Mouse (Mus musculus) MEL (cell line): ENCODE measurements at regions not wholly inside any gene's neighbourhood (a gene's known extent, or its start where the extent isn't known, plus 50 kb on each side); places are given as distances from the start of the nearest gene placed in this dataset.

ENCODE experiments used
- CTCF ChIP-seq, 3 experiments: IDR thresholded peaks in 2 of 3; conservative IDR thresholded peaks in 1 of 3; 2 replicates each; pipeline ENCODE4 v1.5.1; 2011 to 2012; ENCODE audit warnings: low read length in 3 of 3, low read depth in 2 of 3, mild to moderate bottlenecking in 2 of 3, improper control_type of control experiment in 1 of 3, inconsistent platforms in 1 of 3, mixed read lengths in 1 of 3, moderate library complexity in 1 of 3; ENCODE audit not compliant: control insufficient read depth in 1 of 3, insufficient read depth in 1 of 3, poor library complexity in 1 of 3, severe bottlenecking in 1 of 3
- NELFE ChIP-seq: IDR thresholded peaks from 2 replicates; pipeline ENCODE4 v1.6.1; 2011; ENCODE audit warnings: low read depth, low read length, improper control_type of control experiment
- POLR2A ChIP-seq, 2 experiments: IDR thresholded peaks; 2 replicates each; pipeline ENCODE4 v1.6.1; 2011 to 2012; ENCODE audit warnings: low read length in 2 of 2, mild to moderate bottlenecking in 2 of 2, control low read depth in 1 of 2, improper control_type of control experiment in 1 of 2, low read depth in 1 of 2, moderate library complexity in 1 of 2; ENCODE audit not compliant: control insufficient read depth in 1 of 2, insufficient read depth in 1 of 2, poor library complexity in 1 of 2

DNA sequence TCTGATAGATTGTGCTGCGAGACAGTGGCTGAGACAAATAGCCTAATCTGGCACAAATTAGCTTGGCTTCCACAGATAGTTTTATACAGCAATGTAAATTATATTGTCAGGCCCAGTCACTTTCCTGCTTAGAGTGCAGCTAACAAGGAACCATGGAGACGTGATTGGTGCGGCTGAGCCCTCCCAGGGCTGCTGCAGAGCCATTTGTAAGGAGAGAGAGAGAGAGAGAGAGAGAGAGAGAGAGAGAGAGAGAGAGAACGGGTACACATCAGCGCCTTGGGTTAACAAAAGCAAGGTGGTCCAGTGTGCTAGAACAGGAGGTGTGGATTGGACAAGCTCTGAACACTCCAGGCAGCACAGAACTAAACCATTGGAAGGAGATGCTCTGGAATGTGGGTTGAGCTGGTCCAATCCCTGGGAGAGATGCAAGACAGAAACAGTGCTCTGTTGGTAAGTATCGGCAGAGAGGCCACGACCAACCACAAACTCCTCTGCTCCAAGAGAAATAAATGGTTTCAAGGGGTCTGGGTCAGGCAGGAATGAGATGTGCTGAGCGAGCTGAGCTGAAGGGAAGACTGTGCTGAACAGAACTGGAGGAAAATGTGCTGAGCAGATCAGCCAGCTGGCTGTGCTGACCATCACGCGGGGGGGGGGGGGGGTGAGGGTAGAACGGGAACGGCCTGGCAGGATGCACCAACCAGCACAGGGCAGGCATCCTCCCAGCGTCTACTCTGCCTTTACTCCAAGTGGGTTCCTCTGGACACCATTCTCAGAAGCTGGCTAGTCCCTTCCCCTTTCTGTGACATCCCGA, 228.8 kb upstream of the Zfp703 start:
- TF ChIP-seq NELFE (no peak), CTCF (IDR thresholded peaks at IDR 0.05 in 2 of 3, conservative IDR thresholded peaks at IDR 0.05 in 1 of 3; ENCODE audit: control insufficient read depth in 1 of 3, insufficient read depth in 1 of 3, low read depth in 2 of 3, low read length in 3 of 3, poor library complexity in 1 of 3, severe bottlenecking in 1 of 3) (no peak), POLR2A (IDR thresholded peaks at IDR 0.05; ENCODE audit: control insufficient read depth in 1 of 2, insufficient read depth in 1 of 2, low read depth in 1 of 2, low read length in 2 of 2, poor library complexity in 1 of 2) (no peak)
